Mouse (Mus musculus) NIH3T3 (cell line): Measurements from ENCODE around the gene Polr2b.

ENCODE experiments used
- DNase-seq: peaks from one replicate; pipeline ENCODE4 v3.0.0-alpha.2; 2012; ENCODE audit warnings: low read depth

Gene Polr2b

DNA sequence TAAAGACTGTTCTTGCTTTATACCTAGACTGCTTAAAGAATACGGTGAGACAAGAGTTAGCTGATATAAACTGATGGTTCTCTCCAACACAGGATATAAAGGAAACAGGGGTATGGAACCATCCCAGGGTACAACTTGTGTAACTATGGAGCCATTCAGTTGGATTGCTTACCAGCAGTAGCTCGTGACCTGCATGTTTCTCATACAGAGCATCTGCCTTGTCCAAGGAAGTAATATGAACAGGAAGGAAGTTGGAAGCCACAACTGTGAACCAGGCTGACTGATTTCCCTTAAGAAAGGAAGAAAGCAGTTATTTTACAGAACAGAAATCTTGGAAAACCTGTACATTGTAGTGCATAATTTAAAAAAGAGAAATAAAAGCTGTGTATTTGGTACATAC, 10.5 kb upstream of the Polr2b start:
- DNase-seq, result no peak

GRCm38 (mm10) chr5:77301296-77301903, 8.5 kb upstream of the Polr2b start:
- peak; percentile 58 for DNase-seq

DNA sequence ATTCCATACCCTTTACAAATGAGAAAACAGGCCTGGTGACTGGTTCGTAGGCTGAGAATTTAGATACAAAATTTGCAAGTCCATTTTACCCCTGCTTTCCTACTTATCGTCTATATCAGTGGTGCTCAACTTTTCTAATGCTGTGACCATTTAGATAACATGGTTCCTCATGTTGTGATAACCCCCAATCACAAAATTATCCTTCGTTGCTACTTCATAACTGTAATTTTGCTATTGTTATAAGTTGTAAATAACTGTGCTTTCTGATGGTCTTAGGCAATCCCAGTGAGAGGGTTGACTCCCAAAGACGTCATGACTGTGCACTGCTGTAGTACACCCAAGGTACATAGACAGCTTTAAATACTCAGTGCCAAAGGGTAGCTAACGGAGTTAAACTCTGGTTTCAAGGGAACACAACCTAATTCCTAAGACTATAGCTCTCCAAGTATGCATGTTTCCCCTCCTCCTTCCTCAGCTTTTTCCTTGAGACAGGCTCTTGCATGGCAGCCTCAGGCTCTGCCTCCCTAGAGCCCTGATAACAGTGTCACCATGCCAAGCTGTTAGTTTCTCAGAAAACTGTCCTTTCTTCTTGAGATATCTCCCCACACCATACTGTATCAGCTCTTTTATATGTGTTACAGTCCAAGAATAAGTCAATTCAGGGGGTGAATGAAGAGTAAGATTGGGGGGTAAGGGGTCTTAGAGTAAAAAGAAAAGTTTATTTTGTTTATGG, 2.0 kb upstream of the Polr2b start:
- no peak for DNase-seq

- peak; percentile 16 for DNase-seq
Observed at GRCm38 (mm10) chr5:77309051-77309906, 668 bp upstream of the Polr2b start.

DNA sequence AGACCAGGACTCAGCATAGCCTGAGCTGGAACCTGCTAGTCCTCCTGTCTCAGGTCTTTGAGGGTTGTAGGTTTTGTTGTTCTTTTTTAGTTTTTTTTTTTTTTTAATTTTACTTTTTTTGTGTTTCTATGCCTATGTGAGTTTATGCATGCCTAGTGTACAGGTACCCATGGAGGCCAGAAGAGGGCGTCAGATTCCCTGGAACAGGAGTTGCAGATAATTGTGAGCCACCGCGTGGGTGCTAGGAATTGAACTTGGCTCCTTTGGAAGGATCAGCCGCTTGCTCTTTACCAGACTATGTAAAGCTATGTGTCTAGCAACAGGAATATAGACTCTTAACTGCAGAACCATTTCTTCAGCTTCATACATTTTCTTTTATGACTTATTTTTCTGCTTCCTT, 4.3 kb downstream of the Polr2b start:
- DNase-seq, result no peak

- DNase-seq, result no peak
Observed at GRCm38 (mm10) chr5:77314986-77315385, 5.0 kb downstream of the Polr2b start.

DNA sequence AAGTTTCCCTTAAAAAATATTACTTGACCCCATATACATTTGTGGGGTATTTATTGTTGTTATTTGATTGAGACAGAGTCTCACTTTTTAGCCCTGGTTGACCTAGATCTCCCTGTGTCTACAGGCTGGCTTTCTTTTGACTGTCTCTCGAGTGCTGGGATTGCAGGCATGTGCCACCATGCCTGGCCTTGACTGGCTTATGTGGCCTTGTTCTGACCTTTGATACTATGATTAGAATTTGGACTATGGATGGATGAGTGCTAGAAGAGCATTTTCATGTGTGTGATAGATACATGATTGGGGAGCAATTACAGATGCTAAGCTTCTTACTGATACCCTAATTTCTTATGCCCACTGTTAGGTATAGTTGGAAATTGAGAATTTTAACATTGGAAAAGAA, 15.0 kb downstream of the Polr2b start:
- DNase-seq, result no peak

DNA sequence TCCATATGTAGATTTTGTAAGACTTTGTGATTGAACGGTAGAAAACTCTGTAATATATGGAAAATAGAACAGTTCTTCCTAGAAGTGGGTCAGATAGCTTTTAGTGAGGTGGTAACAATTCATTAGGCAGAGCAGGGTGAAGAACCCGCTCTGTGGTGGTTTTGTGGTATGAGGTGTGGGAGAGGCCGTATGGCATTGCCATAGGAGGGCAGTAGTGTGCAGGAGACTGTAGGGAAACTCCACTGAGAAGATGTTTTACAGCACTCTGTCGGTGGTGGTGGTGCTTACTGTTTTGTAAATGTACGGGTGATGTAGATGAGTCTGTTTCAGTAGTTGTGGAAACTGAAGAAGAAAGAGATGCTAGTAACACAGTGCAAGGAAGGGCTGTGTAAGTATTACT, 20.2 kb downstream of the Polr2b start:
- DNase-seq, result peak; percentile 20

DNA sequence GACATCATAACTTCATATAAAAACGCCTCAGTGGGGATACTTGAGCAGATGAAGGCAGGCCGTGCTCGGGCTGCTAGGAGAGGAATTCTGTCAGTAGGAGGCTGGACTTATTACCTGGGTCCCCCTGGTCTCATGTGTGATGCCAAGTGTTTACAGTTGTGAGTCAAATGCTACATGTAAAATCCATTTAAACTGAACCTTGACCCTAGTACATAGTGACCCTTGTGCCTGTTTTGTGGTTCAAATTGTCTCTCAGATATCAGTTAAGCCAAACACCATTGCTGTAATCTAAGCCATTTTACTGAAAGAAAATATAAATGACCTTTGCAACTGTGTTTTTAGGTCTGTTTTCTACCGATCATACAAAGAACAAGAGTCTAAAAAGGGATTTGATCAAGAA, 30.1 kb downstream of the Polr2b start:
- no peak for DNase-seq

- no peak for DNase-seq
Observed at GRCm38 (mm10) chr5:77348901-77349300, 39.0 kb downstream of the Polr2b start.

- no peak for DNase-seq
Observed at GRCm38 (mm10) chr5:77349971-77350658, 40.2 kb downstream of the Polr2b start.

DNA sequence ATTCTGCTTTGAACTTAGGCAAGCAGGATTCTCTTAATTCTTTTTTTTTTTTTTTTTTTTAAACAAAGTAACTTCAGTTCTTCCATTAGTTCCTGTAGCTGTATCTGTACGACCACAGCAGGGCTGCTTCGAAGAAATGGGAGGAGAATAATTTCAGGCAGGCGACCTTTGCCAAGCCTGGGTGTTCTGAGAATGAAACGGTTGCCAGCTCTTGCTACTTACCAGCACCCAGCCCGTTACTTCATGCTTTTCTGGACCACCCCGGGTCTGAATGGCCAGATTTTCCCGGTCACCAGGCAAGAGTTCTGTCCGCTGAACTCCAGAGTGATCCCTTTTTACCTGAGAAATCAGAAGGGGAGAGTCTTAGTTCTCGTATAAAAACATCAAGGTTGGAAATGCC, 41.7 kb downstream of the Polr2b start:
- no peak for DNase-seq

DNA sequence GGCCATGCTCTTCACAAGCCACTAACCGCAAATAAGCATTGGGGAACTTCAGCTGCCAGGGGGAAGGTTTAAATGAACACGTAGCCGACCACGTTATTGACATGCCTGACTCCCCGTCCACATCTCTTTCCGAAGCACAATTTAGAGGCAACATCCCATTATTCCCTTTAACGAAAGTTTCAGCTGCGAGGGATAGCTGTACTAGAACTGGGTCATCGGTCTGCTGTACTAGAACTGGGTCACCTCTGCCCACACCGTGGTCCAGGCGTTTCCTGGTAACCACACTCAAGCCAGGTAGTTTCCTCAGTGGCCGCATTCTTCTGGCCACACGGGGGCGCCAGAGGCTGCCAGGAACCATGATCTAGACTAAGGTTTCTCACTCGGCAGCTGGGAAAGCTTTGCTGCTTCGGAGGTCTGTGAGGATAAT, 44.4 kb downstream of the Polr2b start:
- DNase-seq, result peak; percentile 93

DNA sequence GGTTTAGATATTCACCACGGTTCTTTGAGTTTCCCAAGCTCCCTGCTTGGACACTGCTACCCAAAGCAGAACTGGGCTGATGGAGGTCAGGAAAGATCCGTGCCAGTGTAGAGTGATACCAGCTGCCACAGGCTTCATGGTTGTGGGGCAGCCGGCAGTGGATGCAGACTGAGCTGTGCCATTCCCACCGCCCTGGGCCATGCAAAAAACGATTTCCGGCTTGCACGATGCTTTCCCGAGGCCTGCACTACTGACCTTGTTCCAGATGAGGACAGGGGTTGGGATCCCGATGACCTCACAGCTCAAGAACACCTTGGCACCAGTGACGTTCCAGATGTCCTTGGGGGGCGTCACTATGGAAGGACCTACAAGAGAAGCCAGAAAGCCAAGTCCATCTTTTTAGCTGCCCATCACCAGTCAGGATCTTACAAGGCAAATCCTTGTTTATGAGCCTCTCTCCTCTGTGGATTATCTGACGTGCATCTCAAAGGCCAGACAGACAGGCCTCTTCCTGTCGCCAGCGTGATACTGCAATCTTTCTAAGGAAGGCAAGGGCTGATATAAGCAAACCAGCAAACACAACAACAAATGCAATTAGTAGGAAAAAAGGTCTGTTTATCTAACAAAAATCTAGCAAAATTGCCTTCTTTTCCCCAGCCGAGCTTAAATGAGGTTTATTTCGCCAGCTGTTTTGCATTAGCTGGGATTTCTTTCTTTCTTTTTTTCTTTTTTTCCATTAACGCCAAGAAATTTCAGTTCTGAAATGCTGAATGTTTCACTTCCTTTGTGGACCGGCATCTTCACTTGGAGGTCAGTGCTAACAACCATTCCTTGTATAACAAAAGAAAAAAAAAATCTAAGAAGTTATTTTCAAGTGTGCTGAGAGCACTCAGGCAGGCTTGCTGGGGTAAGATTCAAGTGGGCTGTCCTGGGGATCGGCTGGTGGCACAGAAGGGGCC, 45.6 kb downstream of the Polr2b start:
- DNase-seq, result peak; percentile 36

GRCm38 (mm10) chr5:77357405-77358149, 47.6 kb downstream of the Polr2b start:
- peak; percentile 88 for DNase-seq

- DNase-seq, result peak; percentile 91
Observed at GRCm38 (mm10) chr5:77358347-77358746, 48.4 kb downstream of the Polr2b start.

DNA sequence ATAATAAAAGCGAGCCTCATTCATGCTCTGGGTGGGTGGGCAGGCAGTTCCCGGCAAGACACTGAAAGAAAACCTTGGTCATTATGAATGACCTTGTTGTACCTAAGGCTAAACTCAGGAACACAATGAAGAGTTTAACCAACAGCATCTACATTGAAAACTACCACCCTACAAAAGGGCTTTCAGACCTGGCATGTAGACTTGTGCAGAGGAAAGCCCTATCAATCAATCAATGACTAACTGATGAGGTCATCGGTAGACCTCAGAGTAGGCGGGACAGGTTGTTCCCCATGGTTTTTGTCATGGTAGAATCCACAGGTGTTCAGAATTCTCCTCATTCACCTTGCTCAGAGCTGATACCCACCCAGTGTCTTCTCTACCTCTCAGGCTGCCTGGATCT, 50.0 kb downstream of the Polr2b start:
- no peak for DNase-seq

- peak; percentile 65 for DNase-seq
Observed at GRCm38 (mm10) chr5:77361006-77361405, 51.1 kb downstream of the Polr2b start.

GRCm38 (mm10) chr5:77362120-77362519, 52.2 kb downstream of the Polr2b start:
- no peak for DNase-seq

DNA sequence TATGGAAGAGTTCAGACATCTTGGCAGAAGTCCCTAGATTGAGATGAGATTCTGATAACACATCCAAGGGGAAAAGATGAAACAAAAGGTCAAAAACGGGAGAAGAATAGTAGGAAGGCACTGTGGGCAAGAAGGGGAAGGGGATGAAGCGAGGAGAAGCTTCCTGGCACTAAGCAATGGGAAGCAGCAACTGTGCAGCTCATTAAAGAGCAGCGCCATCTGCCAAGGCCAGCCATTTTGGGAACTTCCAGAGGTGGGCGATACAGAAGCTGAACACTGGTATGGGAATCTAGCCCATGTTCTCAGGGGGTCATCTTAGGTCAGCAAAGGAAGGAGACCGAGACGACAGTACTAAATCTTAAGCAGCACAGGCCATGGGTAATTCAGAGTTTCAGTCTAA, 53.7 kb downstream of the Polr2b start:
- DNase-seq, result no peak
